Mouse (Mus musculus): Measurements from ENCODE around the gene Zfp292. TPM values are rescaled to one million over a fixed set of nuclear protein-coding genes. Genes with fewer than 3 reads are reported as not detected.
A peak's percentile ranks its signal among the peaks of the same experiment; 100 is the strongest.

Gene Zfp292
- polyA plus RNA-seq, 2 experiments = 11.9 to 23.2 TPM

DNA sequence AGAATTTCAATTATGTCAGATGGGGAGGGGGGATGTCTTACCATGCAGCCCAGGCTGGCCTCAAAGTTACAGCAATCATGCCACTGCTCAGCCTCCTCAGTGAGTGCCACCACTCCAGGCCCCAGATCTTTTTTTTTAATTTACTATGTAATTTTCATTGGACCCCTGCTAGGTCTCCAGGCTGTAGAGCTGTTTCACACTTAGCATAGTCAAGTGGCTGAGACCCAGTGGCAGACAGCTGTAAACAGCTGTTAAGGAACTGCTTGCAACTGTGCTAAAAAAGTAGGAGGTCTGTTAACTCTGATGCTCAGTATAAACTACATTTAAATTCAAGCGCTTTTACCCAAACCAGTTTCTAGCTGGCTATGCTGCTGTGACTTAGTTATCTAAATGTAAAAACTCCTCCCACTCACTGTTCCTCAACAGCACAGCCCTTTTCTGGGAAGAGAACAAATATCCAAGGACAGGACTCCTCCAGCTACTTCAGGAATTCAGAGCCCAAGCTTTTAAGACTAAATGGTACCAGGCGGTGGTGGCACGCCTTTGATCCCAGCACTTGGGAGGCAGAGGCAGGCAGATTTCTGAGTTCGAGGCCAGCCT, 9.8 kb downstream of the Zfp292 start:
- no peaks in the 10 kb centered on the region for H3K4me1 ChIP-seq (ENCODE audit: control insufficient read depth, insufficient read depth, low read length)
- H3K4me2 ChIP-seq (replicated peaks; ENCODE audit: low read depth, low read length, severe bottlenecking) = no peak overlapping the region
- H3K4me3 ChIP-seq (replicated peaks; ENCODE audit: low read length) = no peak overlapping the region
- DNase-seq (ENCODE audit: low spot score) (no peak), ATAC-seq (ENCODE audit: low FRiP score, low read depth) (peak; percentile 9; the same call in 1 of the 2 replicates)
- no peaks in the 10 kb centered on the region for H3K36me3 ChIP-seq (ENCODE audit: control insufficient read depth, insufficient read depth, low read length)
- TF ChIP-seq POLR2A (IDR thresholded peaks at IDR 0.05; ENCODE audit: borderline replicate concordance, extremely low read depth, insufficient read depth, insufficient read length) = no peak
- WGBS = 85% methylated on average over 4 of the region's 4 CpGs
- no peak overlapping the region for H3K9ac ChIP-seq (ENCODE audit: low read depth, low read length, severe bottlenecking)
- no peaks in the 10 kb centered on the region for H3K9me3 ChIP-seq (ENCODE audit: control insufficient read depth, low read length)
- H3K27me3 ChIP-seq (ENCODE audit: control insufficient read depth, insufficient read depth, low read length) = no peaks in the 10 kb centered on the region
- no peak overlapping the region for H3K27ac ChIP-seq (replicated peaks; ENCODE audit: low read depth, low read length)

DNA sequence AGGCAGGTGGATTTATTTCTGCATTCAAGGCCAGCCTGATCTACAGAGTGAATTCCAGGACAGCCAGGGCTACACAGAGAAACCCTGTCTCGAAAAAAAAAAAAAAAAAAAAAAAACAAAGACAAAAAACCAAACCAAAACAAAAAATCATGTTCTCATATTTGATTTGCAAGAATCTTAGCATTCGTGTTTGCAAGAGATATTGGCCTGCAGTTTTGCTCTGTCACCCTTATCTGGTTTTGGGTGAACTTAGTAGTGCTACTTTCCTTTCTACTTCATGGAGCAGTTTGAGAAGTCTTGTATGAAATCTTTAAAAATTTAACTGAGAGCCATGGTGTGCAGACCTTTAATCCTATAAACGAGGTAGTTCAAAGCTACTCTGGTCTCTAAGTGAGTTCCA, 12.9 kb downstream of the Zfp292 start:
- H3K36me3 ChIP-seq (ENCODE audit: control insufficient read depth, insufficient read depth, low read length) = peaks cover 5% of the 10 kb centered on the region; the same call in 1 of the 2 replicates
- H3K4me1 ChIP-seq (ENCODE audit: control insufficient read depth, insufficient read depth, low read length) = no peaks in the 10 kb centered on the region
- H3K4me2 ChIP-seq (replicated peaks; ENCODE audit: low read depth, low read length, severe bottlenecking) = no peak overlapping the region
- no peaks in the 10 kb centered on the region for H3K27me3 ChIP-seq (ENCODE audit: control insufficient read depth, insufficient read depth, low read length)
- H3K9ac ChIP-seq (ENCODE audit: low read depth, low read length, severe bottlenecking) = no peak overlapping the region
- no peak for TF ChIP-seq POLR2A (IDR thresholded peaks at IDR 0.05; ENCODE audit: borderline replicate concordance, extremely low read depth, insufficient read depth, insufficient read length)
- no peak overlapping the region for H3K27ac ChIP-seq (replicated peaks; ENCODE audit: low read depth, low read length)
- no peaks in the 10 kb centered on the region for H3K9me3 ChIP-seq (ENCODE audit: control insufficient read depth, low read length)
- ATAC-seq (ENCODE audit: low FRiP score, low read depth) (no peak), DNase-seq (ENCODE audit: low spot score) (no peak)
- WGBS = 90% methylated on average over 3 of the region's 3 CpGs
- no peak overlapping the region for H3K4me3 ChIP-seq (replicated peaks; ENCODE audit: low read length)

DNA sequence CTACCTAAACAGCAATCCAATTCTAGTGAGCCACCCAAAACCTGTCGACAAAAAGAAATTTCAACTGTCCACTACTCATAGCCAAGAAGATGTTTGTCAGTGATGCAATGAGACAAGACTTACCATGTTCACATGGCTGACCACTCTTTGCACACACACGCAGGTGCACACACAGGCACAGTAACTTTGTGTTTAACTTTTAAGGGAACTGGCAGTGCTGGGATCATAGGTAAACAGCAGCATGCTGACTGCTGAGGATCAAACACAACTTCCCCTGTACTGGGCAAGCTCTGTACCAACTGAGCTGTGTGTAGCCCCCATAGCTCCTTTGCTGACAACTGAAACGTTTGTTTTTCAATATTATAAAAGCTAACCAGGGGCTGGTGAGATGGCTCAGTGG, 21.3 kb downstream of the Zfp292 start:
- DNase-seq (ENCODE audit: low spot score) (no peak), ATAC-seq (ENCODE audit: low FRiP score, low read depth) (no peak)
- no peak overlapping the region for H3K9ac ChIP-seq (ENCODE audit: low read depth, low read length, severe bottlenecking)
- H3K4me1 ChIP-seq (ENCODE audit: control insufficient read depth, insufficient read depth, low read length) = no peaks in the 10 kb centered on the region
- H3K27ac ChIP-seq (replicated peaks; ENCODE audit: low read depth, low read length) = no peak overlapping the region
- no peak for TF ChIP-seq POLR2A (IDR thresholded peaks at IDR 0.05; ENCODE audit: borderline replicate concordance, extremely low read depth, insufficient read depth, insufficient read length)
- H3K36me3 ChIP-seq (ENCODE audit: control insufficient read depth, insufficient read depth, low read length) = peaks cover 5% of the 10 kb centered on the region; the same call in 1 of the 2 replicates
- no peaks in the 10 kb centered on the region for H3K27me3 ChIP-seq (ENCODE audit: control insufficient read depth, insufficient read depth, low read length)
- H3K4me3 ChIP-seq (replicated peaks; ENCODE audit: low read length) = no peak overlapping the region
- H3K4me2 ChIP-seq (replicated peaks; ENCODE audit: low read depth, low read length, severe bottlenecking) = no peak overlapping the region
- no peaks in the 10 kb centered on the region for H3K9me3 ChIP-seq (ENCODE audit: control insufficient read depth, low read length)
- 88% methylated on average over 3 of the region's 3 CpGs for WGBS

DNA sequence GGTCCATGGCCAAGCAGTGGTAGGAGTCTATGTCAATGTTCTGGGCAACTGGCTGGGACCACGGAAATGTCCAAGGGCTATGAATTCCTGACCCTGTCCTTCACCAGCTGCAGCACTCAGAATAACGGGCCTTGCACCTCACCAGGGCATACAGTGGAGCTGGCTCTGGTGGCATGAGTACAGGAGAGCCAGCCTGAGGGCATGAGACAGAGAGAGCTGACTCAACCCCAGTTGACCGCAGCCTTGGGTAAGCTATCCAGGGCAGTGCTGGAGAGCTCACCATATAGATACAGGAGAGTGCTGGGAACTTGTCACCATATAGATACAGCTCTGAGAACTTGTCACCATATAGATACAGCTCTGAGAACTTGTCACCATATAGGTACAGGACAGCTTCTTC, 23.3 kb downstream of the Zfp292 start:
- H3K9ac ChIP-seq (ENCODE audit: low read depth, low read length, severe bottlenecking) = no peak overlapping the region
- H3K9me3 ChIP-seq (ENCODE audit: control insufficient read depth, low read length) = no peaks in the 10 kb centered on the region
- 98% methylated on average over 3 of the region's 3 CpGs for WGBS
- no peak for TF ChIP-seq POLR2A (IDR thresholded peaks at IDR 0.05; ENCODE audit: borderline replicate concordance, extremely low read depth, insufficient read depth, insufficient read length)
- no peak for DNase-seq (ENCODE audit: low spot score)
- no peak for ATAC-seq (ENCODE audit: low FRiP score, low read depth)
- H3K27ac ChIP-seq (replicated peaks; ENCODE audit: low read depth, low read length) = no peak overlapping the region
- H3K27me3 ChIP-seq (ENCODE audit: control insufficient read depth, insufficient read depth, low read length) = no peaks in the 10 kb centered on the region
- H3K4me2 ChIP-seq (replicated peaks; ENCODE audit: low read depth, low read length, severe bottlenecking) = no peak overlapping the region
- peaks cover 1% of the 10 kb centered on the region; the same call in 1 of the 2 replicates for H3K36me3 ChIP-seq (ENCODE audit: control insufficient read depth, insufficient read depth, low read length)
- no peak overlapping the region for H3K4me3 ChIP-seq (replicated peaks; ENCODE audit: low read length)
- no peaks in the 10 kb centered on the region for H3K4me1 ChIP-seq (ENCODE audit: control insufficient read depth, insufficient read depth, low read length)

DNA sequence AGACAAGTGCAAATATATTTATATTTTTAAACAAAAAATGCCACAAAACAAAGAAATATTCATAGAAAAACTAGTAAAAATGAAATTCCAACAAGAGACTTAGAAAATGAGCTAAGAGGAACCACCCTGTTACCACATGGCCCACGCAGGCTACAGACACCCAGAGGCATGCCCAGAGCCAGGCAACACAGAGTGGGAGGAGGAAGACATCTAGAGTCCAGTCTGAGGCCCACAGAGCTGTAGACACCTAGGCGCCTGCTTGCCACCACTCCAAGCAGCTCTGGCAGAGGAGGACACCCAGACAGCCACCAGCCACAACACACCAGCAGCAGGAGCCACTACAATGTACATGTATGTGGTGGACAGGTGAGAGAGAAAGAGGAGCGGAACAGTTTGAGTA, 23.9 kb downstream of the Zfp292 start:
- no peaks in the 10 kb centered on the region for H3K27me3 ChIP-seq (ENCODE audit: control insufficient read depth, insufficient read depth, low read length)
- H3K4me2 ChIP-seq (replicated peaks; ENCODE audit: low read depth, low read length, severe bottlenecking) = no peak overlapping the region
- no peak overlapping the region for H3K4me3 ChIP-seq (replicated peaks; ENCODE audit: low read length)
- no peak overlapping the region for H3K9ac ChIP-seq (ENCODE audit: low read depth, low read length, severe bottlenecking)
- no peaks in the 10 kb centered on the region for H3K4me1 ChIP-seq (ENCODE audit: control insufficient read depth, insufficient read depth, low read length)
- TF ChIP-seq POLR2A (IDR thresholded peaks at IDR 0.05; ENCODE audit: borderline replicate concordance, extremely low read depth, insufficient read depth, insufficient read length) = no peak
- WGBS = 97% methylated on average over 3 of the region's 3 CpGs
- no peaks in the 10 kb centered on the region for H3K9me3 ChIP-seq (ENCODE audit: control insufficient read depth, low read length)
- no peak for ATAC-seq (ENCODE audit: low FRiP score, low read depth)
- no peak overlapping the region for H3K27ac ChIP-seq (replicated peaks; ENCODE audit: low read depth, low read length)
- H3K36me3 ChIP-seq (ENCODE audit: control insufficient read depth, insufficient read depth, low read length) = peaks cover 7% of the 10 kb centered on the region
- DNase-seq (ENCODE audit: low spot score) = no peak

All from limb, embryonic 14.5 days (tissue).